Mouse (Mus musculus): Measurements from ENCODE around the gene Fam198a. TPM values are rescaled to one million over a fixed set of nuclear protein-coding genes. Genes with fewer than 3 reads are reported as not detected.

Gene Fam198a
- polyA plus RNA-seq, 1 experiment, result 1.6 TPM

GRCm38 (mm10) chr9:122024419-122024818, 73.6 kb downstream of the Fam198a start:
- TF ChIP-seq CTCF (IDR thresholded peaks at IDR 0.05; ENCODE audit: borderline replicate concordance, extremely low read depth, insufficient read depth, insufficient read length) (no peak), POLR2A (IDR thresholded peaks at IDR 0.05; ENCODE audit: borderline replicate concordance, extremely low read depth, insufficient read depth, insufficient read length, poor library complexity, severe bottlenecking) (no peak)
- no peak for DNase-seq (ENCODE audit: low read depth)

GRCm38 (mm10) chr9:122025855-122026590, 75.2 kb downstream of the Fam198a start:
- TF ChIP-seq POLR2A (IDR thresholded peaks at IDR 0.05; ENCODE audit: borderline replicate concordance, extremely low read depth, insufficient read depth, insufficient read length, poor library complexity, severe bottlenecking) (no peak), CTCF (IDR thresholded peaks at IDR 0.05; ENCODE audit: borderline replicate concordance, extremely low read depth, insufficient read depth, insufficient read length) (no peak)
- no peak for DNase-seq (ENCODE audit: low read depth)

GRCm38 (mm10) chr9:122027081-122027913, 76.5 kb downstream of the Fam198a start:
- DNase-seq (ENCODE audit: low read depth), result no peak
- TF ChIP-seq POLR2A (IDR thresholded peaks at IDR 0.05; ENCODE audit: borderline replicate concordance, extremely low read depth, insufficient read depth, insufficient read length, poor library complexity, severe bottlenecking), result no peak
- no peak for TF ChIP-seq CTCF (IDR thresholded peaks at IDR 0.05; ENCODE audit: borderline replicate concordance, extremely low read depth, insufficient read depth, insufficient read length)

GRCm38 (mm10) chr9:122027914-122028745, 77.3 kb downstream of the Fam198a start:
- no peak for DNase-seq (ENCODE audit: low read depth)
- no peak for TF ChIP-seq CTCF (IDR thresholded peaks at IDR 0.05; ENCODE audit: borderline replicate concordance, extremely low read depth, insufficient read depth, insufficient read length)
- no peak for TF ChIP-seq POLR2A (IDR thresholded peaks at IDR 0.05; ENCODE audit: borderline replicate concordance, extremely low read depth, insufficient read depth, insufficient read length, poor library complexity, severe bottlenecking)

- DNase-seq (ENCODE audit: low read depth), result no peak
- TF ChIP-seq POLR2A (IDR thresholded peaks at IDR 0.05; ENCODE audit: borderline replicate concordance, extremely low read depth, insufficient read depth, insufficient read length, poor library complexity, severe bottlenecking) (no peak), CTCF (IDR thresholded peaks at IDR 0.05; ENCODE audit: borderline replicate concordance, extremely low read depth, insufficient read depth, insufficient read length) (no peak)
Measured at GRCm38 (mm10) chr9:122029765-122030164, 79.0 kb downstream of the Fam198a start.

Other genes with a start within 250 kb of the Fam198a start
- gene Sec22c, start 245.5 kb upstream of the Fam198a start, polyA plus RNA-seq (2012; rRNA removed), result 21.2 and 25.2 TPM in 2 replicates
- 65.3 and 71.1 TPM in 2 replicates for gene Ss18l2, start 240.7 kb upstream of the Fam198a start, polyA plus RNA-seq (2012; rRNA removed)
- gene Nktr, start 231.8 kb upstream of the Fam198a start, polyA plus RNA-seq (2012; rRNA removed), result 165 and 197 TPM in 2 replicates
- gene Zfp651, start 191.7 kb upstream of the Fam198a start, polyA plus RNA-seq (2012; rRNA removed), result 38.8 and 51.4 TPM in 2 replicates
- 0.55 and 0.72 TPM in 2 replicates for gene Klhl40, start 173.4 kb upstream of the Fam198a start, polyA plus RNA-seq (2012; rRNA removed)
- gene Hhatl, start 158.5 kb upstream of the Fam198a start, polyA plus RNA-seq (2012; rRNA removed), result 0.40 and 0.49 TPM in 2 replicates
- 2.7 and 2.9 TPM in 2 replicates for gene Ccdc13, start 111.5 kb upstream of the Fam198a start, polyA plus RNA-seq (2012; rRNA removed)
- 42.6 and 43.8 TPM in 2 replicates for gene Higd1a, start 92.6 kb upstream of the Fam198a start, polyA plus RNA-seq (2012; rRNA removed)
- 2.1 TPM in 2 replicates for gene Ackr2, start 52.6 kb upstream of the Fam198a start, polyA plus RNA-seq (2012; rRNA removed)
- not detected in 2 replicates for gene Cyp8b1, start 34.7 kb upstream of the Fam198a start, polyA plus RNA-seq (2012; rRNA removed)
- gene Pomgnt2, start 46.1 kb downstream of the Fam198a start, polyA plus RNA-seq (2012; rRNA removed), result 30.2 and 31.9 TPM in 2 replicates
- 59.8 and 80.6 TPM in 2 replicates for gene Snrk, start 166.3 kb downstream of the Fam198a start, polyA plus RNA-seq (2012; rRNA removed)

Data from brain, embryonic 14.5 days (tissue).